Mouse (Mus musculus): ENCODE measurements at regions not wholly inside any gene's neighbourhood (a gene's known extent, or its start where the extent isn't known, plus 50 kb on each side); places are given as distances from the start of the nearest gene placed in this dataset.

GRCm38 (mm10) chr16:24120836-24121235 lies 132.2 kb upstream of the Bcl6 start:
- no peak for TF ChIP-seq CTCF (IDR thresholded peaks at IDR 0.05; ENCODE audit: control insufficient read depth, insufficient read depth, low read length)
- no peak for TF ChIP-seq POLR2A (IDR thresholded peaks at IDR 0.05; ENCODE audit: borderline replicate concordance, control insufficient read depth, low read depth, low read length)
